Mouse (Mus musculus) hindbrain, postnatal 0 days (tissue): ENCODE results near the gene H2-DMb2. TPM values are rescaled to one million over a fixed set of nuclear protein-coding genes. Genes with fewer than 3 reads are reported as not detected.
A peak's percentile ranks its signal among the peaks of the same experiment; 100 is the strongest.

Source experiments
- ATAC-seq: fragments of 200-750 bp; cut with Nextera tagmentation; 2 replicates; pipeline ENCODE4 v1.8.0; 2017; ENCODE audit warnings: mild to moderate bottlenecking, moderate TSS enrichment, moderate library complexity
- DNase-seq: peaks from one replicate; pipeline ENCODE4 v3.0.0-alpha.2; 2015; ENCODE audit warnings: low spot score
- H3K27ac ChIP-seq: fragments of 300-500 bp; sonication (generic); 2 replicates; pipeline ENCODE4 v1.5.1; 2014; ENCODE audit warnings: mild to moderate bottlenecking
- H3K27me3 ChIP-seq: fragments of 300-500 bp; sonication (generic); 2 replicates; pipeline ENCODE4 v1.6.1; 2014; ENCODE audit warnings: low read length, mixed read lengths; ENCODE audit not compliant: insufficient read depth
- H3K36me3 ChIP-seq: fragments of 300-500 bp; sonication (generic); 2 replicates; pipeline ENCODE4 v1.6.1; 2014; ENCODE audit warnings: low read length, mixed read lengths; ENCODE audit not compliant: insufficient read depth
- H3K4me1 ChIP-seq: fragments of 300-500 bp; sonication (generic); 2 replicates; pipeline ENCODE4 v1.6.1; 2014; ENCODE audit warnings: antibody characterized with exemption, low read length, mixed read lengths; ENCODE audit not compliant: insufficient read depth
- H3K4me2 ChIP-seq: fragments of 300-500 bp; sonication (generic); 2 replicates; pipeline ENCODE4 v1.6.1; 2014; ENCODE audit warnings: low read depth, mild to moderate bottlenecking, low read length, moderate library complexity, mixed read lengths
- H3K4me3 ChIP-seq: fragments of 300-500 bp; sonication (generic); 2 replicates; pipeline ENCODE4 v1.5.1; 2014; ENCODE audit warnings: low read length
- H3K9ac ChIP-seq: fragments of 300-500 bp; sonication (generic); replicated peaks from 2 replicates; pipeline ENCODE4 v1.6.1; 2014; ENCODE audit warnings: mild to moderate bottlenecking, low read length, moderate library complexity, mixed read lengths
- H3K9me3 ChIP-seq: fragments of 300-500 bp; sonication (generic); 2 replicates; pipeline ENCODE4 v1.6.1; 2016; ENCODE audit warnings: low read length, mixed read lengths
- CTCF ChIP-seq: IDR thresholded peaks from 2 replicates; pipeline ENCODE4 v1.5.1; 2016; ENCODE audit warnings: antibody characterized with exemption, control low read depth, low read depth
- WGBS: fragments of 180-500 bp; shearing (Covaris S2); extraction: QIAGEN DNeasy Blood & Tissue Kit; methylation state at CpG from one replicate; pipeline ENCODE4 v1.1.7; 2014; 5-methylcytosine and 5-hydroxymethylcytosine counted together
- polyA plus RNA-seq: library from polyadenylated mRNA; unstranded; fragments of >200 nt; fragmentation: Nextera tagmentation; extraction: Ambion mirVana; gene quantifications from 2 replicates; pipeline ENCODE4 v1.2.1, GENCODE M21; 2015
- total RNA-seq: library from RNA; depleted of rRNA; stranded (reverse); fragments of >200 nt; gene quantifications from 2 replicates; pipeline ENCODE4 v1.2.3, GENCODE M21; 2014

H2-DMb2 gene
- total and polyA plus RNA-seq, 2 experiments from 2014 or later: 0.16 to 0.58 TPM

- Histone ChIP-seq H3K36me3 (no peaks in the 10 kb centered on the region), H3K9me3 (no peaks in the 10 kb centered on the region), H3K4me2 (no peak overlapping the region), H3K4me1 (peaks cover 5% of the 10 kb centered on the region; the same call in 1 of the 2 replicates), H3K9ac (no peak overlapping the region), H3K27ac (no peak overlapping the region), H3K4me3 (no peak overlapping the region), H3K27me3 (peaks cover 32% of the 10 kb centered on the region)
- TF ChIP-seq CTCF: no peak
- no peak for DNase-seq
- 36% methylated on average over 12 of the region's 12 CpGs for WGBS
- no peak for ATAC-seq
Observed at GRCm38 (mm10) chr17:34196491-34196890, 53.4 kb downstream of the H2-DMb2 start.

- ATAC-seq (peak; percentile 89), DNase-seq (peak; percentile 94)
- H3K36me3 ChIP-seq: no peaks in the 10 kb centered on the region
- WGBS: 6% methylated on average over 41 of the region's 41 CpGs
- H3K9me3 ChIP-seq: no peaks in the 10 kb centered on the region
- no peak for TF ChIP-seq CTCF
- H3K9ac ChIP-seq: peak within 1 kb of the TSS; percentile 35; the same call in 1 of the 2 replicates
- peak within 1 kb of the TSS; percentile 75 for H3K4me2 ChIP-seq
- peaks cover 5% of the 10 kb centered on the region; the same call in 1 of the 2 replicates for H3K4me1 ChIP-seq
- peak within 1 kb of the TSS; percentile 44 for H3K4me3 ChIP-seq
- no peak within 1 kb of the TSS for H3K27ac ChIP-seq
- H3K27me3 ChIP-seq: peaks cover 26% of the 10 kb centered on the region
Observed at GRCm38 (mm10) chr17:34196941-34197894, 54.1 kb downstream of the H2-DMb2 start, which contains the start of gene Psmb8. Gene Psmb8 (plus strand): TSS chr17:34197721.

- H3K4me3 ChIP-seq: peak overlapping the region; percentile 44
- ATAC-seq: peak; percentile 28; the same call in 1 of the 2 replicates
- peaks cover 24% of the 10 kb centered on the region for H3K27me3 ChIP-seq
- H3K9me3 ChIP-seq: no peaks in the 10 kb centered on the region
- no peak for TF ChIP-seq CTCF
- WGBS: 2% methylated on average over 32 of the region's 32 CpGs
- H3K4me2 ChIP-seq: peak overlapping the region; percentile 75
- H3K4me1 ChIP-seq: peaks cover 5% of the 10 kb centered on the region; the same call in 1 of the 2 replicates
- no peak overlapping the region for H3K27ac ChIP-seq
- no peaks in the 10 kb centered on the region for H3K36me3 ChIP-seq
- DNase-seq: peak; percentile 16
- H3K9ac ChIP-seq: 0 out of 2 replicates have a peak overlapping the region, but pooled peaks have one; percentile 35
Observed at GRCm38 (mm10) chr17:34197904-34198520, 54.9 kb downstream of the H2-DMb2 start.

DNA sequence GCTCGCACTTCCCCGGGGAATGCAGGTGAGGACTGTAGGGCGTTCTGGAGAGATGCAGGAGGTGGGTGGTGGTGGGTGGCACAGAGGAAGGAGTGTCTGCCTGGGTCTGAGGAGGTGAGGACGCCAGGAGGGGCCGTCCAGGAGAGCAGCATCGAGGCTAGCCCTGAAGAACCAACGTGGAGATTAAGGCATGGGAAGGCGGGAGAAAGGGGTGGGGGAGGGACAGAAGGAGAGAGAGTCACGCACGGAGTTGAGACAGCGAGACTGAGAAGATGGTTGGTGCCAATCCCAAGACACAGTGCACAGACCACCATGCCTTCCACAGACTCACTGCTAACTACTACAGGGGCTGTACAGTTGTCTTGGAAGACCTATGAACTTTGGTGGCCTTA lies 55.4 kb downstream of the H2-DMb2 start:
- Histone ChIP-seq H3K27me3 (peaks cover 24% of the 10 kb centered on the region), H3K9me3 (no peaks in the 10 kb centered on the region), H3K4me3 (peak overlapping the region; percentile 44), H3K27ac (no peak overlapping the region), H3K9ac (0 out of 2 replicates have a peak overlapping the region, but pooled peaks have one; percentile 35), H3K4me1 (peaks cover 5% of the 10 kb centered on the region; the same call in 1 of the 2 replicates), H3K36me3 (no peaks in the 10 kb centered on the region), H3K4me2 (peak overlapping the region; percentile 75)
- TF ChIP-seq CTCF: no peak
- no peak for ATAC-seq
- WGBS: 9% methylated on average over 11 of the region's 11 CpGs
- no peak for DNase-seq

DNA sequence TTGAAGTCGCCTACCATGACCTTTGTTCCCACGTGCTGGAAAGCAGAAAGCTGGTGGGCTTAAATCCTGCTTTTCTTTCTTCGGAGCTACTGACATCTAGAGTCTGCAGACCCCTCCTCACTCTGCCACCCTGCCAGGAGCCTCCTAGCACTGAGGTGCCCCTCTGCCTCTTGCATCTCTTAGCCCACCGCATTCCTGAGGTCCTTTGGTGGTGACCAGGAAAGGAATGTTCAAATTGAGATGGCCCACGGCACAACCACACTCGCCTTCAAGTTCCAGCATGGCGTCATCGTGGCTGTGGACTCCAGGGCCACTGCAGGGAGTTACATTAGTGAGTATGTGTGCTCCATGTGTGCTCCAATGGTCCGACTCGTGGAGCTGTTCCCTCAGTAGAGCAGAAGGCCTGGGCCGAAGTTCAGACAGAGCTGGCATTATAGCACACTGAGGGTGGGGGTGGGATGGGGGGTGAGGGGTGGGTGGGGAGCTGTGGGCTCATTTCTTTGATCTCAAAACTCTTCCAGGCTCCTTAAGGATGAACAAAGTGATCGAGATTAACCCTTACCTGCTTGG lies 56.0 kb downstream of the H2-DMb2 start:
- H3K4me2 ChIP-seq: no peak overlapping the region
- DNase-seq (no peak), ATAC-seq (no peak)
- H3K4me1 ChIP-seq: peaks cover 5% of the 10 kb centered on the region; the same call in 1 of the 2 replicates
- peaks cover 22% of the 10 kb centered on the region for H3K27me3 ChIP-seq
- H3K9ac ChIP-seq: no peak overlapping the region
- TF ChIP-seq CTCF: no peak
- no peak overlapping the region for H3K4me3 ChIP-seq
- no peaks in the 10 kb centered on the region for H3K36me3 ChIP-seq
- H3K9me3 ChIP-seq: no peaks in the 10 kb centered on the region
- no peak overlapping the region for H3K27ac ChIP-seq
- WGBS: 71% methylated on average over 12 of the region's 12 CpGs

GRCm38 (mm10) chr17:34200047-34200446 lies 56.9 kb downstream of the H2-DMb2 start:
- Histone ChIP-seq H3K9ac (no peak overlapping the region), H3K4me1 (peaks cover 5% of the 10 kb centered on the region; the same call in 1 of the 2 replicates), H3K4me2 (no peak overlapping the region), H3K27ac (no peak overlapping the region), H3K4me3 (no peak overlapping the region), H3K9me3 (no peaks in the 10 kb centered on the region), H3K27me3 (peaks cover 19% of the 10 kb centered on the region), H3K36me3 (no peaks in the 10 kb centered on the region)
- 88% methylated on average over 10 of the region's 10 CpGs for WGBS
- no peak for TF ChIP-seq CTCF
- no peak for ATAC-seq
- DNase-seq: no peak
